Mouse (Mus musculus) forebrain, embryonic 11.5 days (tissue): Measurements from ENCODE around the gene Ccdc34. TPM values are rescaled to one million over a fixed set of nuclear protein-coding genes. Genes with fewer than 3 reads are reported as not detected.

Experiments used
- ATAC-seq: fragments of 200-750 bp; cut with Nextera tagmentation; replicated peaks from 2 replicates; pipeline ENCODE4 v1.8.0; 2017; ENCODE audit warnings: moderate TSS enrichment; ENCODE audit not compliant: low FRiP score
- DNase-seq: peaks from one replicate; pipeline ENCODE4 v3.0.0-alpha.2; 2017; ENCODE audit warnings: low spot score
- H3K27ac ChIP-seq: fragments of 300-500 bp; sonication (generic); 2 replicates; pipeline ENCODE4 v1.5.1; 2014; ENCODE audit warnings: low read depth, low read length
- H3K27me3 ChIP-seq: fragments of 300-500 bp; sonication (generic); 2 replicates; pipeline ENCODE4 v1.6.1; 2014; ENCODE audit warnings: mild to moderate bottlenecking, low read length, mixed read lengths; ENCODE audit not compliant: control insufficient read depth, insufficient read depth
- H3K36me3 ChIP-seq: fragments of 300-500 bp; sonication (generic); 2 replicates; pipeline ENCODE4 v1.6.1; 2014; ENCODE audit warnings: mild to moderate bottlenecking, low read length, moderate library complexity, mixed read lengths; ENCODE audit not compliant: control insufficient read depth, insufficient read depth
- H3K4me1 ChIP-seq: fragments of 300-500 bp; sonication (generic); replicated peaks from 2 replicates; pipeline ENCODE4 v1.6.1; 2014; ENCODE audit warnings: low read length, mixed read lengths; ENCODE audit not compliant: control insufficient read depth, insufficient read depth
- H3K4me2 ChIP-seq: fragments of 300-500 bp; sonication (generic); 2 replicates; pipeline ENCODE4 v1.6.1; 2014; ENCODE audit warnings: low read depth, mild to moderate bottlenecking, low read length, moderate library complexity, mixed read lengths; ENCODE audit not compliant: severe bottlenecking
- H3K4me3 ChIP-seq: fragments of 300-500 bp; sonication (generic); 2 replicates; pipeline ENCODE4 v1.5.1; 2014; ENCODE audit warnings: low read depth, low read length
- H3K9ac ChIP-seq: fragments of 300-500 bp; sonication (generic); 2 replicates; pipeline ENCODE4 v1.6.1; 2014; ENCODE audit warnings: low read length
- H3K9me3 ChIP-seq: fragments of 300-500 bp; sonication (generic); 2 replicates; pipeline ENCODE4 v1.6.1; 2016; ENCODE audit warnings: low read length, mixed read lengths; ENCODE audit not compliant: control insufficient read depth
- WGBS: fragments of 180-500 bp; shearing (Covaris S2); extraction: QIAGEN DNeasy Blood & Tissue Kit; methylation state at CpG from one replicate; pipeline ENCODE4 v1.1.7; 2014; 5-methylcytosine and 5-hydroxymethylcytosine counted together
- polyA plus RNA-seq: library from polyadenylated mRNA; unstranded; fragments of >200 nt; fragmentation: Nextera tagmentation; extraction: Ambion mirVana; gene quantifications from 2 replicates; pipeline ENCODE4 v1.2.1, GENCODE M21; 2014

The Ccdc34 gene
- polyA plus RNA-seq, 1 experiment from 2014 or later: 60.4 TPM

GRCm38 (mm10) chr2:109989679-109990473, 27.7 kb upstream of the Ccdc34 start:
- H3K4me1 ChIP-seq: peaks cover 4% of the 10 kb centered on the region; the same call in 1 of the 2 replicates
- WGBS: 30% methylated on average over 8 of the region's 8 CpGs
- no peaks in the 10 kb centered on the region for H3K36me3 ChIP-seq
- H3K27me3 ChIP-seq: peaks cover 25% of the 10 kb centered on the region
- H3K9me3 ChIP-seq: no peaks in the 10 kb centered on the region
- H3K27ac ChIP-seq: no peak overlapping the region
- H3K9ac ChIP-seq: no peak overlapping the region
- no peak overlapping the region for H3K4me3 ChIP-seq
- peak; percentile 71; the same call in 1 of the 2 replicates for ATAC-seq
- DNase-seq: no peak
- no peak overlapping the region for H3K4me2 ChIP-seq

- Histone ChIP-seq H3K36me3 (no peaks in the 10 kb centered on the region), H3K4me1 (0 out of 2 replicates have a peak, but pooled peaks cover 4% of the 10 kb centered on the region), H3K9me3 (no peaks in the 10 kb centered on the region), H3K4me2 (no peak overlapping the region), H3K4me3 (no peak overlapping the region), H3K27me3 (peaks cover 11% of the 10 kb centered on the region), H3K27ac (no peak overlapping the region), H3K9ac (no peak overlapping the region)
- DNase-seq (no peak), ATAC-seq (no peak)
- 71% methylated on average over 1 of the region's 1 CpGs for WGBS
Measured at GRCm38 (mm10) chr2:109991754-109992153, 25.9 kb upstream of the Ccdc34 start.

DNA sequence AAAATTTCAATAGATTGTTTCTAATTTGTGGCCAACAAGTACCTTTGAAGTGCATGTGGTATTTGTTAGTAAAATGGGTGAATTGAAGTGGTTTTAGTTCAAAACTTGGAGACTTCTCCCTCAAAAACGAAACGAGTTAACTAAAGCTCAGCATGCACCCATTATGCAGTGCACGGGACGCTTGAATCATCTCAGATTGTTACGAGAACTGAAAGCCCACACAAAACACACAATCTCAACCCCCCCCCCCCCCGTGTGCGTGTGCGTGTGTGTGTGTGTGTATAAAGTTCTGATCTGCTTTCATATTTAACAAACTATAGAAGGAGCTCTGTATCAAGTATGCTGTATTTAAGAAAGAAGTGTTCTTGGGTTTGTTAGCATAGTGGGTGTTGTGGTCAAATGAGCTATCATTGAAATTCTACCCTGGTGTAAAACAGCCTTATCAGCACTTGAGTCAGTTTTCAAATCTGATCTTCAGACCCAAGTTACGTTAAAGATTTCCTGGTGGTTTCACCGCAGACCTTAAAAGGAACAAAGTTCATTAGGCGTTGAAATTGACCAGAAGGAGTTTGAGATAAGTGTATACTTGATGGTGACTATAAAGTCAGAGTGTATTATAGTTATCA, 25.1 kb upstream of the Ccdc34 start:
- Histone ChIP-seq H3K27ac (no peak overlapping the region), H3K4me3 (no peak overlapping the region), H3K4me1 (0 out of 2 replicates have a peak, but pooled peaks cover 4% of the 10 kb centered on the region), H3K27me3 (peaks cover 8% of the 10 kb centered on the region), H3K9ac (no peak overlapping the region), H3K4me2 (no peak overlapping the region), H3K36me3 (no peaks in the 10 kb centered on the region), H3K9me3 (no peaks in the 10 kb centered on the region)
- ATAC-seq (no peak), DNase-seq (no peak)
- 29% methylated on average over 11 of the region's 11 CpGs for WGBS

DNA sequence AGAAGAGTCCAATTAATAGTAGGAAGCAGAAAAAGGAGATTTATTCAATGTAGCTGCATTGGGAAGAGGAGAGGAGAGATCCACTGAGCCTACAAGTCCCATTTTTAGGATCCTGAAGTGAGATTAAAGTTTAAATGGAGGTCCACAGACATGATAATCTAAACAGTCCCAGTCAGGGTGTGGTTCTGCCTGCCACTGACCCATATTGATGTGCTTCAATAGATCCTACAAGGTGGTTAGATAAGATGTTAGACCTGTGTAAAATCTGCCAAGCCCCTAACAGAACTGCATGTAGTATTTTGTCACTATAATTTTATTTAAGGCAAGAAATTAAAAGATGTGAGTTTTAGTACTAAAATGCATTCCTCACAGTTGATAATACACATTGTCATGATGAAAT, 24.2 kb upstream of the Ccdc34 start:
- ATAC-seq (no peak), DNase-seq (no peak)
- no peak overlapping the region for H3K4me2 ChIP-seq
- H3K27ac ChIP-seq: no peak overlapping the region
- no peak overlapping the region for H3K9ac ChIP-seq
- H3K9me3 ChIP-seq: no peaks in the 10 kb centered on the region
- no peaks in the 10 kb centered on the region for H3K36me3 ChIP-seq
- peaks cover 4% of the 10 kb centered on the region for H3K27me3 ChIP-seq
- H3K4me3 ChIP-seq: no peak overlapping the region
- H3K4me1 ChIP-seq: 0 out of 2 replicates have a peak, but pooled peaks cover 4% of the 10 kb centered on the region

DNA sequence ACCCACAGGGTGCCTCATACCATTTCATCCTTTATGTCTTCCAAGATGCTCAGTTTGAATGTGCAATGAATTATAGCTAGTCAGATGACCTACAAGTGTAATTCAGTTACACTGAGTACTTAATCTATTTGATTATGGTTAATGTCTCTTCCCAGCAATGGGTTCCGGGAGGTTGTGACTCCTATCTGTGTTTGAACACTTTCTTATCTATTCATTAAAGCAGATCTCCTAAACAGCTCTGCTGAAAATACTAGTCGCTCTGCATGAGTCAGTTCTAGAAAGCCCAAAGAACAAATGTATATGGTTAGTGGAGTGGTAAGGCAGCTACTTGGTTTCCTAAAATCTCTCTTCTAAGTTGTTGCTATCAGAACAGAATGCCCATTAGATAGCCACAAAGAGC, 22.6 kb upstream of the Ccdc34 start:
- Histone ChIP-seq H3K36me3 (no peaks in the 10 kb centered on the region), H3K4me2 (no peak overlapping the region), H3K27me3 (peaks cover 4% of the 10 kb centered on the region), H3K9me3 (no peaks in the 10 kb centered on the region), H3K9ac (no peak overlapping the region), H3K27ac (no peak overlapping the region), H3K4me3 (no peak overlapping the region), H3K4me1 (0 out of 2 replicates have a peak, but pooled peaks cover 1% of the 10 kb centered on the region)
- DNase-seq (no peak), ATAC-seq (no peak)
- WGBS: 80% methylated on average over 2 of the region's 2 CpGs

DNA sequence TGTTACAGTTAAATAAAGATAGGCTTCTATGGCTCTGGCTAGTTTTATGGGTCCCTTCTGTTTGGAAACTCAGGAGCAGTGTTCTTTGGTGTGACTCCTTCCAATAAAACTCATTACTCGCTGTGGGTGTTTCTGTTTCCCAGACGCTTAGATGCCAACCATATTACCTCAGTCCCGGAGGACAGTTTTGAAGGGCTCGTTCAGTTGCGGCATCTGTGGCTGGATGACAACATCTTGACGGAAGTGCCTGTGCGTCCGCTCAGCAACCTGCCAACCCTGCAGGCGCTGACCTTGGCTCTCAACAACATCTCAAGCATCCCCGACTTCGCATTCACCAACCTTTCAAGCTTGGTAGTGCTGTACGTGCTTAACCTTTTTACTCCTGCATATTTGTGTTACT, 21.2 kb upstream of the Ccdc34 start:
- peaks cover 2% of the 10 kb centered on the region; the same call in 1 of the 2 replicates for H3K27me3 ChIP-seq
- no peaks in the 10 kb centered on the region for H3K4me1 ChIP-seq
- H3K9ac ChIP-seq: no peak overlapping the region
- no peak for DNase-seq
- no peak for ATAC-seq
- no peak overlapping the region for H3K4me2 ChIP-seq
- WGBS: 76% methylated on average over 12 of the region's 12 CpGs
- no peaks in the 10 kb centered on the region for H3K9me3 ChIP-seq
- no peak overlapping the region for H3K27ac ChIP-seq
- H3K4me3 ChIP-seq: no peak overlapping the region
- no peaks in the 10 kb centered on the region for H3K36me3 ChIP-seq

GRCm38 (mm10) chr2:110004668-110005067, 12.9 kb upstream of the Ccdc34 start:
- no peaks in the 10 kb centered on the region for H3K27me3 ChIP-seq
- DNase-seq (no peak), ATAC-seq (no peak)
- no peaks in the 10 kb centered on the region for H3K9me3 ChIP-seq
- H3K27ac ChIP-seq: no peak overlapping the region
- no peak overlapping the region for H3K4me2 ChIP-seq
- no peaks in the 10 kb centered on the region for H3K36me3 ChIP-seq
- 90% methylated on average over 1 of the region's 1 CpGs for WGBS
- H3K4me1 ChIP-seq: no peaks in the 10 kb centered on the region
- no peak overlapping the region for H3K9ac ChIP-seq
- no peak overlapping the region for H3K4me3 ChIP-seq

DNA sequence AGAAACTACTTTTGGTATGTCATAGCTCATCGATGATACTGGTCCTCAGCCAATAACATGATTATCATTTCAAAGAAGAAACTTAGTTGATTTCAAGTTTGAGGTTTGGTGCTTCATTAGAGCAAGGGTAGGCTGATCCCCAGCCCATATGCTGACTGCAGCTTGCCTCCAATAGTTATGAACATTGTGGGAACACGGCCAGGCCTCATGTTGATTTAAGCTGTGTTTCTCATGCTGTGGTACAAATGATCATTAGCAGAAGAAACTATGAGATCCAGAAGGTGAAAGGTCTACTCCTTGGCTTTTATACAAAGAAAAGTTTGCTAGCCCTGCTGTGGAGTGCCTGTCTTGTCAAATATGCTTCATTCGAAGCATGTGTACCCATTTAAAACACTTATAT, 12.5 kb upstream of the Ccdc34 start:
- H3K9me3 ChIP-seq: no peaks in the 10 kb centered on the region
- no peak overlapping the region for H3K9ac ChIP-seq
- DNase-seq: no peak
- H3K27me3 ChIP-seq: no peaks in the 10 kb centered on the region
- no peak overlapping the region for H3K27ac ChIP-seq
- H3K4me3 ChIP-seq: no peak overlapping the region
- no peak overlapping the region for H3K4me2 ChIP-seq
- no peak for ATAC-seq
- 86% methylated on average over 3 of the region's 3 CpGs for WGBS
- H3K4me1 ChIP-seq: no peaks in the 10 kb centered on the region
- no peaks in the 10 kb centered on the region for H3K36me3 ChIP-seq
